Mouse (Mus musculus): ENCODE results near the gene Gm26620. TPM values are rescaled to one million over a fixed set of nuclear protein-coding genes. Genes with fewer than 3 reads are reported as not detected.

Gene Gm26620
- polyA plus RNA-seq (2015; fragmentation: Nextera tagmentation; extraction: Ambion mirVana) = 0.67 and 1.4 TPM in 2 replicates

GRCm38 (mm10) chr1:170884978-170885561, at the start of gene Gm26620, which contains the start of gene Dusp12:
Gene Gm26620, plus strand, starts transcription at chr1:170885065.
Gene Dusp12, minus strand, starts transcription at chr1:170885540.
- Histone ChIP-seq H3K4me1 (replicated peaks; ENCODE audit: control insufficient read depth, insufficient read depth) (no peaks in the 10 kb centered on the region), H3K27ac (replicated peaks) (peak within 1 kb of the TSS; percentile 87), H3K27me3 (ENCODE audit: control insufficient read depth, insufficient read depth, low read length) (no peaks in the 10 kb centered on the region), H3K9me3 (ENCODE audit: control insufficient read depth, low read length) (no peaks in the 10 kb centered on the region), H3K4me2 (replicated peaks; ENCODE audit: low read depth) (peak within 1 kb of the TSS; percentile 68), H3K36me3 (ENCODE audit: control insufficient read depth, insufficient read depth, low read length) (no peaks in the 10 kb centered on the region; the same call in 1 of the 2 replicates), H3K4me3 (ENCODE audit: low read depth, low read length) (peak within 1 kb of the TSS; percentile 95), H3K9ac (ENCODE audit: low read length) (peak within 1 kb of the TSS; percentile 93)
- WGBS = under 1% methylated on average over 45 of the region's 46 CpGs
- TF ChIP-seq CTCF (IDR thresholded peaks at IDR 0.05; ENCODE audit: low read depth) (peak; percentile 80), EP300 (optimal IDR thresholded peaks at IDR 0.05) (no peak)
- DNase-seq (ENCODE audit: low spot score) (peak; percentile 91), ATAC-seq (ENCODE audit: low FRiP score, low TSS enrichment) (peak; percentile 89)

- Histone ChIP-seq H3K27ac (replicated peaks) (no peak overlapping the region), H3K9me3 (ENCODE audit: control insufficient read depth, low read length) (no peaks in the 10 kb centered on the region), H3K4me2 (replicated peaks; ENCODE audit: low read depth) (no peak overlapping the region), H3K9ac (ENCODE audit: low read length) (no peak overlapping the region), H3K36me3 (ENCODE audit: control insufficient read depth, insufficient read depth, low read length) (no peaks in the 10 kb centered on the region), H3K27me3 (ENCODE audit: control insufficient read depth, insufficient read depth, low read length) (no peaks in the 10 kb centered on the region), H3K4me1 (replicated peaks; ENCODE audit: control insufficient read depth, insufficient read depth) (no peaks in the 10 kb centered on the region), H3K4me3 (ENCODE audit: low read depth, low read length) (no peak overlapping the region)
- DNase-seq (ENCODE audit: low spot score) (no peak), ATAC-seq (ENCODE audit: low FRiP score, low TSS enrichment) (no peak)
- TF ChIP-seq EP300 (optimal IDR thresholded peaks at IDR 0.05) (no peak), CTCF (IDR thresholded peaks at IDR 0.05; ENCODE audit: low read depth) (peak; percentile 80)
Measured at GRCm38 (mm10) chr1:170839685-170840084, 45.2 kb upstream of the Gm26620 start.

GRCm38 (mm10) chr1:170844380-170844779, 40.5 kb upstream of the Gm26620 start:
- no peak for ATAC-seq (ENCODE audit: low FRiP score, low TSS enrichment)
- peak; percentile 25 for DNase-seq (ENCODE audit: low spot score)
- Histone ChIP-seq H3K4me2 (replicated peaks; ENCODE audit: low read depth) (no peak overlapping the region), H3K9me3 (ENCODE audit: control insufficient read depth, low read length) (no peaks in the 10 kb centered on the region), H3K4me3 (ENCODE audit: low read depth, low read length) (no peak overlapping the region), H3K36me3 (ENCODE audit: control insufficient read depth, insufficient read depth, low read length) (peaks cover 4% of the 10 kb centered on the region; the same call in 1 of the 2 replicates), H3K27me3 (ENCODE audit: control insufficient read depth, insufficient read depth, low read length) (no peaks in the 10 kb centered on the region), H3K9ac (ENCODE audit: low read length) (no peak overlapping the region), H3K4me1 (replicated peaks; ENCODE audit: control insufficient read depth, insufficient read depth) (no peaks in the 10 kb centered on the region), H3K27ac (replicated peaks) (no peak overlapping the region)
- WGBS = 57% methylated on average over 8 of the region's 8 CpGs
- TF ChIP-seq EP300 (optimal IDR thresholded peaks at IDR 0.05) (no peak), CTCF (IDR thresholded peaks at IDR 0.05; ENCODE audit: low read depth) (peak; percentile 79)

GRCm38 (mm10) chr1:170845448-170846307, 39.2 kb upstream of the Gm26620 start:
- Histone ChIP-seq H3K9ac (ENCODE audit: low read length) (no peak overlapping the region), H3K27ac (replicated peaks) (no peak overlapping the region), H3K4me1 (replicated peaks; ENCODE audit: control insufficient read depth, insufficient read depth) (no peaks in the 10 kb centered on the region), H3K36me3 (ENCODE audit: control insufficient read depth, insufficient read depth, low read length) (peaks cover 4% of the 10 kb centered on the region; the same call in 1 of the 2 replicates), H3K4me2 (replicated peaks; ENCODE audit: low read depth) (no peak overlapping the region), H3K4me3 (ENCODE audit: low read depth, low read length) (no peak overlapping the region), H3K27me3 (ENCODE audit: control insufficient read depth, insufficient read depth, low read length) (no peaks in the 10 kb centered on the region), H3K9me3 (ENCODE audit: control insufficient read depth, low read length) (no peaks in the 10 kb centered on the region)
- no peak for TF ChIP-seq CTCF (IDR thresholded peaks at IDR 0.05; ENCODE audit: low read depth)
- TF ChIP-seq EP300 (optimal IDR thresholded peaks at IDR 0.05) = no peak
- DNase-seq (ENCODE audit: low spot score) (no peak), ATAC-seq (ENCODE audit: low FRiP score, low TSS enrichment) (no peak)
- 49% methylated on average over 10 of the region's 10 CpGs for WGBS

- ATAC-seq (ENCODE audit: low FRiP score, low TSS enrichment) = no peak
- Histone ChIP-seq H3K9ac (ENCODE audit: low read length) (no peak overlapping the region), H3K4me3 (ENCODE audit: low read depth, low read length) (no peak overlapping the region), H3K4me1 (replicated peaks; ENCODE audit: control insufficient read depth, insufficient read depth) (no peaks in the 10 kb centered on the region), H3K4me2 (replicated peaks; ENCODE audit: low read depth) (no peak overlapping the region), H3K36me3 (ENCODE audit: control insufficient read depth, insufficient read depth, low read length) (peaks cover 4% of the 10 kb centered on the region; the same call in 1 of the 2 replicates), H3K27me3 (ENCODE audit: control insufficient read depth, insufficient read depth, low read length) (no peaks in the 10 kb centered on the region), H3K27ac (replicated peaks) (no peak overlapping the region), H3K9me3 (ENCODE audit: control insufficient read depth, low read length) (no peaks in the 10 kb centered on the region)
- no peak for DNase-seq (ENCODE audit: low spot score)
- TF ChIP-seq CTCF (IDR thresholded peaks at IDR 0.05; ENCODE audit: low read depth) = no peak
- TF ChIP-seq EP300 (optimal IDR thresholded peaks at IDR 0.05) = no peak
- 83% methylated on average over 2 of the region's 2 CpGs for WGBS
Measured at GRCm38 (mm10) chr1:170850007-170850406, 34.9 kb upstream of the Gm26620 start.
